ENCODE assay signal across 15 mouse cellular contexts in the genomic region with DNA sequence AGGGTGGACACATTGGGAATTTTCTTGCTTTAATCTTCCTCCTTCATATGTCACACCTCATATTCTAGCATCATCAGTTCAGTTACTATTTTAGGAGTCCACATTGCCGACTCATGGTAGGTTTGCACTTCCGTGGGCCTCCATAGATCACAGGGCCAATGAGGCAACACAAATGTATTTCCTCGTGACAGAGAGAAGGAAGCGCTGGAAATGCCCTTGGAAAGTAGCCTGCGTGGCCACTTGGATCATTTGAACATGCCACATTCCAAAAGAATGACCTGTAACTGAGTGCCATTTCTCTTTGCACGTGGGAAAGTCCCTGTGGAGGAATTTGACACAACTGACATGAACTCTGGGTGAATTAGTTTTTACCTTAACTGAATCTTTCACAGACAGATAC.
DNase-seq lines count a peak whose midpoint lies in the region; ATAC-seq lines count a peak whose summit lies in the region.
"Had no signal": no experiment of that assay in that cellular context is flagged by ENCODE, and none has a peak within 500 bp of the region (broad histone marks: within the 10 kb centered on the region; RNA-seq: fewer than 3 reads in every experiment).

No protein-coding gene starts in this region.

- ATAC-seq in kidney, embryonic 15.5 days (replicated peaks; ENCODE audit: low FRiP score), result no peak
- no peak for ATAC-seq in CD4-positive, CD25-positive, alpha-beta regulatory T cell, adult 4 months
- ATAC-seq: forebrain, embryonic 16.5 days; liver, postnatal 0 days; midbrain, embryonic 13.5 days had no signal

- no peak overlapping the region for H3K27ac ChIP-seq in kidney, embryonic 15.5 days
- H3K27ac ChIP-seq: left cerebral cortex, adult 2 months; midbrain, embryonic 13.5 days had no signal

- 54% methylated on average over 6 of the region's 6 CpGs for WGBS in kidney, embryonic 15.5 days

- peaks cover 2% of the 10 kb centered on the region; the same call in 1 of the 2 replicates for H3K4me1 ChIP-seq in kidney, embryonic 15.5 days

- no peaks in the 10 kb centered on the region for H3K27me3 ChIP-seq in kidney, embryonic 15.5 days
- H3K27me3 ChIP-seq: midbrain, embryonic 13.5 days had no signal

- H3K36me3 ChIP-seq in kidney, embryonic 15.5 days, result no peaks in the 10 kb centered on the region
- H3K36me3 ChIP-seq: midbrain, embryonic 13.5 days had no signal

- H3K9ac ChIP-seq in kidney, embryonic 15.5 days, result no peak overlapping the region
- H3K9ac ChIP-seq: liver, postnatal 0 days; midbrain, embryonic 13.5 days had no signal

- H3K4me3 ChIP-seq in kidney, embryonic 15.5 days (replicated peaks), result no peak overlapping the region
- H3K4me3 ChIP-seq: left cerebral cortex, adult 2 months; midbrain, embryonic 13.5 days had no signal

- H3K9me3 ChIP-seq in kidney, embryonic 15.5 days (replicated peaks), result no peaks in the 10 kb centered on the region
- H3K9me3 ChIP-seq: midbrain, embryonic 13.5 days had no signal

- DNase-seq in kidney, adult 11 months, result peak; percentile 59
- peak; percentile 61 for DNase-seq in Muller cell, postnatal 12 days (ENCODE audit: inconsistent ontology term)
- peak; percentile 33 for DNase-seq in fibroblast of lung, adult 2 months (ENCODE audit: low read depth)
- peak; percentile 15 to 20 for DNase-seq in lung, postnatal 4 days
- no peak for DNase-seq in thymus, postnatal 14 days
- DNase-seq in cerebellum, postnatal 10 days, result no peak
- DNase-seq: cerebellum, adult 11-12 months; gastrocnemius, postnatal 25 days; liver, postnatal 0 days; thymus, postnatal 36 days had no signal

- no peak overlapping the region for H3K4me2 ChIP-seq in kidney, embryonic 15.5 days
- H3K4me2 ChIP-seq: midbrain, embryonic 13.5 days had no signal

Comparison
In these comparisons a context has a peak if more than half of its experiments do, and no peak if none do; other contexts are left out.
1. DNase-seq: peak in kidney, adult 11 months (single experiment), Muller cell, postnatal 12 days (single experiment), fibroblast of lung, adult 2 months (single experiment) and lung, postnatal 4 days (2 of 2); none in thymus, postnatal 14 days (single experiment) and cerebellum, postnatal 10 days (0 of 2).